Mouse (Mus musculus): ENCODE measurements around the gene Adam4. TPM values are rescaled to one million over a fixed set of nuclear protein-coding genes. Genes with fewer than 3 reads are reported as not detected.

The Adam4 gene
- polyA plus RNA-seq, 1 experiment from 2014 or later = 0.91 TPM

Other genes starting within 250 kb of the Adam4 start
- 1.6 and 1.7 TPM in 2 replicates for gene Slc8a3, start 88.8 kb downstream of the Adam4 start, polyA plus RNA-seq (2014; fragmentation: Nextera tagmentation; extraction: Ambion mirVana)
- 0.31 and 0.39 TPM in 2 replicates for gene Gm4787, start 42.5 kb downstream of the Adam4 start, polyA plus RNA-seq (2014; fragmentation: Nextera tagmentation; extraction: Ambion mirVana)
- 132 and 136 TPM in 2 replicates for gene Cox16, start 63.2 kb upstream of the Adam4 start, polyA plus RNA-seq (2014; fragmentation: Nextera tagmentation; extraction: Ambion mirVana)
- gene Gm20498, start 111.0 kb upstream of the Adam4 start, polyA plus RNA-seq (2014; fragmentation: Nextera tagmentation; extraction: Ambion mirVana) = 27.0 and 31.3 TPM in 2 replicates
- 34.2 and 40.1 TPM in 2 replicates for gene Synj2bp, start 111.0 kb upstream of the Adam4 start, polyA plus RNA-seq (2014; fragmentation: Nextera tagmentation; extraction: Ambion mirVana)
- gene Adam21, start 146.5 kb upstream of the Adam4 start, polyA plus RNA-seq (2014; fragmentation: Nextera tagmentation; extraction: Ambion mirVana) = 0.24 and 0.82 TPM in 2 replicates
- 72.0 and 84.6 TPM in 2 replicates for gene Med6, start 173.1 kb upstream of the Adam4 start, polyA plus RNA-seq (2014; fragmentation: Nextera tagmentation; extraction: Ambion mirVana)
- 1.3 and 2.1 TPM in 2 replicates for gene Ttc9, start 209.3 kb upstream of the Adam4 start, polyA plus RNA-seq (2014; fragmentation: Nextera tagmentation; extraction: Ambion mirVana)